Mouse (Mus musculus): ENCODE measurements around the gene Prr12.
A peak's percentile ranks its signal among the peaks of the same experiment; 100 is the strongest.
"Not testable (repeated sequence)": the region's sequence is repeated elsewhere in the genome, so short reads cannot be mapped to it uniquely, and the experiment has no call there.

The Prr12 gene

DNA sequence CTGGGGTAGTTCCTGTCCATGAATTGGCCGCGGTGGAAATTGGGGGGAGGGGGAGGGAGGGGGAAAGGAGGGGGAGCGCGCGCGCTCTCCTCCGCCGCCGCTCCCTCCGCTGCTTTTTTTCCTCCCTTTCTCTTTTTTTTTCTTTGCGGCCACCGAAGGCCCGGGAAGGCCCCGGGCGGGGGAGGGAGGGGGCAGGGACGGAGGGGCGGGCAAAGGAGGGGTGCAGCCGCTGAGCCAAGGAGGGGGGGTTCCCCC is at the start of gene Prr12:
Gene Prr12 (minus strand): TSS at position 20 of the 255 bp plus-strand sequence.
- no peak for DNase-seq

DNA sequence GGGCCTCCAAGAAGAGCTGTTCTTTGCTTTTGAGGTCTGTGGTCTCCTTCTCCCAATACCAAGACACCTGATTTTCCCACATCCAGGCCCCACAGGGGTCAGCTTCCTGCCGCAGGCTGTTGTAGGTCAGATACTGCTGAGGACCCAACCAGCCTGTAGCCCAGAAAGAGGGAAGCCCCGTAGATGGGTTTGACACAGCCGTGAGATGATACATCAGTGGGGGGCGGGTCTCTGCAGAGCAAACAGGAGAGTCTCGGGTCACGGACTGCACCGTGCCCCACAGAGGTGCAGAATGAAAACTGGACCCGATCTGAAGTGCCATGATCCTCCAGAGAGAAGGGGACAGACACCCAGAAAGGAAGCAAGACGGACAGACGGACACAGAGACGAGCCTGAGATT is 49.8 kb upstream of the Prr12 start:
- DNase-seq = no peak

DNA sequence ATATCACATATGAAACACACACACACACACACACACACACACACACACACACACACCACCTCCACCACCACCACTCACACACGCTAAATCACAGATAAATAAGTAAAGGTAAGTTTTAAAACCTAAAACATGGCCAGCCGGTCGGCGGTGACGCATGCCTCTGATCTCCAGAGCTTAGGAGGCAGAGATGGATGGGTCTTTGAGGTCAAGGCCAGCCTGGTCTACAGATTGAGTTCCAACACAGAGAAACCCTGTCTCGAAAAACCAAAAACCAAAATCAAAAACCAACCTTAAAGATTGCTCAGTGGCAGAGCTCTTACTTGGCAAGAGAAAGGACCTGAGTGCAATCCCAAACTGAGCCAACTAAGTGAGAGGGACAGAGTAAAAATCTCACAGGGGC is 47.4 kb upstream of the Prr12 start:
- DNase-seq = no peak

DNA sequence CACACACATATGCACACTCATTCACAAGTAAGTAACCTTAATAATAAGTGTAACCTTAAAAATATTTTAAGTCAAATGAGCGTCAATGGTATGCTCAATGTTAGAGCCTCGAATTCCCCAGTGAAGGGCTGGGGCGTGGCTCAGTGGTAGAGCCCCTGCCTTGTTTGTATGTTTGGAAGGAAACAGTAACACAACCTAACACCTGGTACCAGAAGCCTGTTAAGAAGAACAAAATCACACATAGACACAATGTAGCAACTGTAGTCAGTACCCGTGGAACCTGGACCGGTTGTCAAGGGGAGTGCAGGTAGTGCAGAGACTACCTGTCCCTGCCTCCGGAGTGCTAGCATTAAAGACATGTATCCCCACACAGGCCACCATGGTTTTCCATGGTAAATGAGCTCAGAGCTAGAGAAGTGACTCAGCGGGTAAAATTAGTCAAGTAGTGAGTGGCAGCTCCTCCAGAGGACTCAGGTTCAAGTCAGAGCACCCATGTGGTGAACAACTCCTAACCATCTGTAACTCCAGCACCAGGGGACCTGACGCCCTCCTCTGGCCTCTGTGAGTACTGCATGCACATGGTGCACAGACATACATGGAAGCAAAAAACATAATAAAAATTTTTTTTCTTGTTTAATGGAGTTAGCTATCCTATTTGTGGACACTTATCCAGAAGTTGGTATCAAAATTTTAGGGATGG is 46.0 kb upstream of the Prr12 start:
- DNase-seq = no peak

DNA sequence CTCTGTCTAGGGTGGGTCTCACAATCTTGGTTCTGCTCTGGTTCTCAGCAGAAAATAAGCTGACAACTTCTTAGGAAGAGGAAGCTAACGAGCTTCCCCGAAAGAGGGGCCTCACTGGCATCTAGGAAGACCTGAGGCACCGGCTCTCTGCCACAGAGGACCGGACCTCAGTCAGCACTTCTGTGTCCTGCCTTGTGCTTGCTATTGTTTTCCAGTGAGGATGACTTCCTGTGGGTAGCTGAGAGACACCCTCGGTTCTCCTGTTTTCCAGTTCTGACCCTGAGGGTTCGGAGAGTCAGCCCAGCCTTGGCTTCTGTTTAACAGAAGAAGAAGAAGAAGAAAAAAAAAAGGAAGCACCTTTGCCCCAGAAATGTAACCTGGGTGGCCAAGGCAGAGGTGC is 44.8 kb upstream of the Prr12 start:
- DNase-seq = no peak

DNA sequence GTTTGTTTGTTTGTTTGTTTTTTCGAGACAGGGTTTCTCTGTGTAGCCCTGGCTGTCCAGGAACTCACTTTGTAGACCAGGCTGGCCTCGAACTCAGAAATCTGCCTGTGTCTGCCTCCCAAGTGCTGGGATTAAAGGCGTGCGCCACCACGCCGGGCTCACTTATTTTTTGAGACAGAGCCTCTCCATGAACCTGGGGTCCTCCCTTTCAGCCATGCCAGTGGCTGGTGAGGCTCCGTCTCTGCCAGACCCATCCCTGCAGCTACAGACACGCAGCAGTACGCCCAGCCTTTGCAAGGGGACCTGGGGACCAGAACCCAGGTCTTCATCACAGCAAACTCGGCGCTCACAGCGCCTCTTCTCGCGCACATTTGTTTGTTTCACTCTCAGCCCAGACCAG is 43.3 kb upstream of the Prr12 start:
- DNase-seq = not testable (repeated sequence)

DNA sequence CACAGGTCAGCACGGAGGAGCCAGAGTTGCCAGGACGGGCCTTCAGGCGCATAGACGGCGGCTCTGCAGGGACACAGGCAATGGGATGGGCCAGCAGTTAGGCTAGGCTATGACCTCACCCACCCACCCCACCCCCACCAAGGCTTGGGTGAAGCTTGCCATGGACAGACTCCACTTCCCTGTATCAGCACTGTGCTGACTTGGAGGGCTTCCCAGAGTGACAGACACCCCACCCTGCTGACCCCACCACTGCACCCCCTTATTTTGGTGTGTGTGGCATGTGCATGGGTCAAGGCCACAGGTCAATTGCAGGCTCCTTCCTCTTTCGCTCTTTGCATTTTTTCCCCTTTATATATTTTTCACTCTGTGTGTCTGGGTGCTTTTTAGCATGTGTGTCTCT is 42.7 kb upstream of the Prr12 start:
- no peak for DNase-seq

DNA sequence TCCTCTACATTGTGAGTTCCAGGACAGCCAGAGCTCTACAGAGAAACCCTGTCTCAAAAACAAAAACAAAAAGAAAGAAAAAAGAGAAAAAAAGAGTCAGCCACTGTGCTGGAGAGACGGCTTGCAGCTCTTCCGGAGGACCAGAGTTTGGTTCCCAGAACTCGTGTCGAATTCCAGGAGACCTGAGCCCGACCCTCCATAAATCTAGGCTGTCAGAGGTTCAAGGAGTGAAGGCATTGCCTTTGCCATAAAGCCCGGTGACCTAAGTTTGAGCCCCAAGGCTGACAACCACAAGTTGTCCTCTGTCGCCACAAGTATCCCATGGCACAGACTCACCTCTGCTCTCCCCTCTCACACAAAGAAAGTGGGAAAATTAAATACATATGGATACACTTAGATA is 41.4 kb upstream of the Prr12 start:
- no peak for DNase-seq

DNA sequence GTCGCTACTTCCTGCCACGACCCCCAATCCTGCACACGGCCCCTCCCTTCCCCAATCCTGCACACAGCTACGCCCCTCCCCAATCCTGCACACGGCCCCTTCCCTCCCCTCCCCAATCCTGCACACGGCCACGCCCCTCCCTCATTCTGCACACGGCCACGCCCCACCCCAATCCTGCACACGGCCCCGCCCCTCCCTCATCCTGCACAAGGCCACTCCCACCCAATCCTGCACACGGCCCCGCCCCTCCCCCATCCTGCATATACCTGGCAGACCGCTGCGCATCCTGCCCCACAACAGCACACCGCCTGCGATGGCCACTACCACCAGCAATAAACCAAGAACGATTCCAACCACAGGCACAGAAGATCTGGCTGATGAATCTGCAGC is 40.8 kb upstream of the Prr12 start:
- DNase-seq = no peak

DNA sequence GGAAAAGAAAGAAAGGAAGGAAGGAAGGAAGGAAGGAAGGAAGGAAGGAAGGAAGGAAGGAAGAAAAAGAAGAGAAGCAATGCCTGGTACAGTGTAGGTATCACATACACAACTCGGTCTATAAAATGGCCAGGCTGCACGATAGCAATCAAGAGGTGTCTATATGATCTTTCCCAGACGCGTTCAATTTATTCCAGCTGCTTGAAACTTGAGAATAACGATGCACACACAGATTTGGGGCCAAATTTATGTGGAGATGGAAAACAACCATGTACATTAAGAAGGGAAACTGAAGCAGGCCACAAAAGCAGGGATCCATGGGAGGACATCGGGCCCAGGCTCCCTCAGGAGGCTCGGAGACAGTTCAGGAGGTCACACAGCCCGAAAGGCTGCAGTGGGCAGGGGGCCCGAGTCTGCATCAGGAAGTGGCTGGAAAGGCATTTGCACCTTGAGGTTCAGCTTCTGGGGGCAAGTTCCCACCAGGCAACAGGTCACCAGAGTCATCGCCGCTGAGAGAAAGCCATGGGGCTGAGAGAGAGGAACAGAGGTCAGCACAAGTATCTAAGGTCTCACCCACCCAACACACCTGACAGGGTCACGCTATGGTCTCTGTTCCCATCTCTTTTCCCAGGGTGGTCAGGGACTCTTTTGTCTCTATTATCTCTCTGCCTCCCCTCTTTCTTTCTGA is 40.3 kb upstream of the Prr12 start:
- no peak for DNase-seq

DNA sequence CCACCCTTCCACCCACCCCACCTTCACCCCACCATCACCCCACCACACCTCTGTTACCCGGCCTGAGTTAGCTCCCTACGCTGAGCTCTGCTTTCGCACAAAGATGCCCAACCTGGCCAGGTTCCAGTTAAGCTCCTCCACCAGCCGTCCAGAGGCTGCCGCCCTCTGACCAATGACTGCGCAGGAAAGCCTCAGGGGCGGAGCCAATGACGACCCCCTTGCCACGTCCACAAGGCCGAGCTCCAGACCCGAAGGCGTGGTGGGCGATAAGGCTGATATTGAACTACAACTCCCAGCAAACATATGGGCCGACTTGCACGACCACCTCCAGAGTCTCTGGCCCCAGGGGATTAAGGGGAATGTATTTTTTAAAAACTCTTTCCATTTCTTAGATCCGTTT is 39.4 kb upstream of the Prr12 start, which contains the start of gene Rcn3:
Gene Rcn3 (minus strand): TSS at position 174 of the 400 bp plus-strand sequence.
- DNase-seq = no peak

DNA sequence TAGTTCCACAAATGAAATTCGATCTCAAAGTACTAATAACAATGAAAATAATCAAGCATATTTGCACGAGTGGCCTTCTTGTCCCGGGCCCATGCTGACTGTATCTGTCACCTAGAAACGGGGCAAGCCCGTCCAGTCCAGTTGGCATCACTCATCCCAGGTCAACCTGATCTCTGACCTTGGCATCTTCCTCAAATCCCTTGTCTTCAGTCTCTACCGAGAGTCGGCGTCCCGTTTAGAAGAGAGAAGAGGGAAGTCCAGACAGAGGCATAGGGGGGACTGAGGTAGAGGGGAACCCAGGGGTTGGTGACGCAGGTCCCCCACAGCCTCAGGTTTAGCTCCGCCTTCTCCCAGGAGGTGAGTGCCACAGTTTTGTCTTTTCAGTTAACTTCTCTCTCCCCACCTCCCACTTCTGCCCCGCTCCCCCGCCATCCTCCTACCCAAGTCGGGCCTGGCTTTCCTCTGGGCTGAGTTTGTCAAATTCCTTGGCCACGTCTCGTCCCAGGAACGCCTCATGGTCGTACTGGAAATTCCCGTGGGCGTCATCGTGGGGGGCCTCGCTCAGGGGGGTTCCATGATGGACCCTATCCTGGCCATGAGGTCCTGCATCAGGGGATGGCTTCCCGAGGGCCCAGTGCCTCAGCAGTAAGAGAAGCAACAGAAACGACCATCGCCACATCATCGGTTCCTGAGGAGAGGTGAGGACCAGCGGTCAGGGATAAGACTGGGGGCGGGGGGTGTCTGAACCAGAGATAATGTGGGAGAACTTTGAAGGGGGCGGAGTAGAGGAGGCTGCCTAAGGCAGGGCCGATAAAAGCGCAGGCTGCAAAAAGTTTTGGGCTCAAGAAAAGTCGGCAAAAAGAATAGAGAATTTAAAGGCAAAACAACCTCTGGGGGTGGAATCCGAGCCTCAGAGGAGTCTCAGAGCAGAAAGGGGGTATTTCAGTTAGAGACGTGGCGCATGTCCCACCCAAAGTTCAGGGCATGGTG is 38.6 kb upstream of the Prr12 start:
- no peak for DNase-seq

DNA sequence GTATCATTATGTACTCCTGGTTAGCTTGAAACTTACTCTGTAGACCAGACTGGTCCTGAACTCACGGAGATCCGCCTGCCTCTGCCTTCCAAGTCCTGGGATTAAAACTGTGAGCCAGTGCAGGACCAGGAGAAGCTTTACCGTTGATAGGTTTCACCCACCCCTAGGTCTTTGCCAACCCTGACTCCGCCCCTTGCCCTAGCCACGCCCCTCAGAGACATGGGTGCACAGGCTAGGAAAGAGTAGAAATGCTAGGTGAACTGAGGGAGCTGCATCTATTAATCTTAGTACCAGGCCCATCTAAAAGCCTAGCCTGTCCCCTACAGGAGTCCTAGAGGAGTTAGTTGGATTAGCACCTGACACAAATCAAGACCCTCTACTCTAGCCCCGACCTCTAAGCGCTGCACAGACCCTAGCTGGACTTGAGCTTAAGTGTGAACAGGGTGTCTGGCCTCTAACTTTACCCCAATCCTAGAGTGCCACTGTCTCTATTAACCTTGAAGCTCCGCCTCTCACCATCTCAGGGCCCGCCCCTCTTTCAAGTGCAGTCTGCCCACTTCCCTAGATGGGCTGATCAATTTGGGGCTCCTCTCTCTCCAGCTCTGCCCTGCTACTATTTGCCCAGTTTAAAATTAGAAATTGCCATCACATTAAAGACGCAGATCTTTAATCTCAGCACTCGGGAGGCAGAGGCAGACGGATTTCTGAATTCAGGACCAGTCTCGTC is 37.7 kb upstream of the Prr12 start:
- DNase-seq = no peak

DNA sequence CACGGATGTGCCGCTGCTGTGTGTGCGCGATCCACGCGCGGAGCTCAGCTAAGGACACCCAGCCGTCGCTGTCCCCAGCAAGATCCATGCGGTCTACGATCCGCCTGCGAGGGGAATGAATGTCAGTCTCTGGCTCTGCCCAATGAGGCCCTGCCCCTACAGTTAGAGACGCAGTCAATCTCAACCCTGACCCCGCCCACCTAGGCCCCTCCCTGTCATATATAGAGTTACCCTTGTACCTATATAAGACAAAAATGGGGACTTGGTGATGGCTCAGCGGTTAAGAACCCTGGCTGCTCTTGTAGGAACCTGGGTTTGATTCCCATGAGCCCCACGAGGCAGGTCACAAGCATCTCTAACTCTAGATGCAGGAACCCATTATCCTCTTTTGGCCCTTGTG is 35.9 kb upstream of the Prr12 start:
- no peak for DNase-seq

DNA sequence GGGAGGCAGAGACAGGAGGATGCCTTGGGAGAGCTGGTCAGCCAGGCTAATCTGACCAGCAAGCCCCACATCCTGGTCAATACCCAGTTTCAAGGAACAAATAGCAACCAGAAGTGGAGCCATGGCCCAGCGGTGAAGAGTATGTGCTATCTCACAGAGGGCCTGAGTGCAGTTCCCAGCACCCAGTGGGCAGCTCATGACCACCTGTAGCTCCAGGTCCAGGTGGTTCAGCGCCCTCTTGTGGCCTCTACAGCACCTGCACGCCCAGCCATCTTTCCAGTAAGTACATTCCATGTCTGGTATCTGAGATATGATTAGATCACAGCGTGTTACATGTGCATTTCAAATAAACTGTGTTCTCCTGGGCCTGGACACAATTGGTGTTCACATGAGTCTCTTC is 33.4 kb upstream of the Prr12 start:
- DNase-seq = no peak

DNA sequence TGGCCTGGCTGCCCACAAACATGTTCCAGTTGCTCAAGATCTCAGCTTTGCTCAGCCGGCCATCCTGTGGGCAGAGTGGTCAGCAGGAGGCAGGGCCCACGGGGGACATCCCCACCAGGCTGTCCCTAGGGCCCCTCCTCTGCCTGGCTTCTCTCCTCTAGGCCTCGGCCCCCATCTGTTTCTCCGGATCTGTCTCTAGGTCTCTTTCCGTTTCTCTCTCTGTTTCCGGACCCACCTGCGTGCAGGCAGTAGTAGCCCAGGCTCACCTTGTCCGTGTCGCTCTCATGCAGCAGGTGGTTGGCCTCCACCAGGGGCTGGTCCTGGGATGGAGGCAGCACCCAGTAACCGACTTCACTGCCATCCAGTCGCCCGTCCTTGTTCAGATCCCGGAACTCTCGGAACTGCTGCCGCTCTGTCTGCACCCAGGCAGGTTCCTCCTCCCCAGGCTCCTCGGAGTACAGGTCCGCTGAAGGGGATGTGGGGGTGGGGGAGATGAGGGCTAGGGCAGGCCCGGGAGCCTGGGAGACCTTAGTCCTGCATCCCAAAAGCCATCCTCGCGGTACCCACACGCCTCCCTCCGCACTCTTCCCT is 30.7 kb upstream of the Prr12 start:
- DNase-seq = no peak

DNA sequence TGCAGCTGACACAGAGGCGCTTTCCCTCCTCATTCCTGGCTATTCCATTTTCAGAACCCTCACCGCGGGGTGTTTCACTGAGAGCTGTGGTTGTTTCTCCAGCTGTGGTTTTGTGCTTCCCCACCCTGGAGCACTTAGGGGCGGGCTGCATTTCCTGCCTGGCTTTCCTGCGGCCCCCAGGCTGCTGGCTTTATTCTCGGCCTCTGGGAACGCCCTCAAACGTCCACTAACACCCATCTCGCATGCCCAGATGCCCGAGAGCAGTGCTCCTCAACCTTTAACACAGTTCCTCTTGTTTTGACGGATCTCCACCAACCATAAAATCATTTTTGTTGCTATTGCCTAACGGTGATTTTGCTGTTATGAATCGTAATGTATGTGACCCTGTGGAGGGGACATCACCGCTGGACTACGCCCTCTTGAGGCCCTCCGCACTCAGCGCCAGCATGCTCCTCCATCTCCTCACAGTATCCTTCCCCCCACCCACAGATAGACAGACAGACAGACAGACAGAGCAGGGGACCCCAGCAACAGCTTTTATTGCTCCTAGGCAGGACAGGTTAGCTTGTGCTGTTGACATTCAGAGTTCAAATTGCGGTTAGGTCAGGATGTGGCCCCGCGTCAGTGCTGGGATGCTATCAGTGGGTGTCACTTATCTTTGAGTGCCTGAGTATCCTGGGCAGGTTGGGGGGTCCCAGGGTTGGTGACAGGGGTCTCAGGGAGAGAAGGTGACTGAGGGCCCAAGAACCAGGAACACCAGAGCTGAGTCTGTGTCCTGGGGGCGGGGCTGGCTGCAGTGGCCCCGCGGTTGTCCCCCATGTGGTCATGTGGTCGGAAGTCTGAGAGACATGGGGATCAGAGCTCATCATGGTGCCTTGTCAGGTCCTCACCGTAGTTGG is 30.0 kb upstream of the Prr12 start:
- no peak for DNase-seq

DNA sequence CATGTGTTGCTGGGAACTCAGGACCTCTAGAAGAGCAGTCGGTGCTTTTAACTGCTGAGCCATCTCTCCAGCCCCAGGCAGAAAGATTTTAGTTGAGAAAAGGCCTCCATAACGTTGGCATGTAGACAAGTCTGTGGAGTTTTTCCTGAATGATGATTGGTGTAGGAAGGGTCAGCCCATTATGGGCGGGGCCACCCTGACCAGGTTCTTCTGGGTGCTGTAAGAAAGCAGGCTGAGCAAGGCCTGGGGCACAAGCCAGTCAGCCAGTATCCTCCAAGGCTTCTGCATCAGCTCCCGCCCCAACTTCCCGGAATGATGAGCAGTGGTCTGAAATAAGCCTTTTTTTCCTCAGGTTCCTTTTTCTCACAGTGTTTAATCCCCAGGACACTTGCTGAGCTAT is 28.3 kb upstream of the Prr12 start:
- DNase-seq = no peak

DNA sequence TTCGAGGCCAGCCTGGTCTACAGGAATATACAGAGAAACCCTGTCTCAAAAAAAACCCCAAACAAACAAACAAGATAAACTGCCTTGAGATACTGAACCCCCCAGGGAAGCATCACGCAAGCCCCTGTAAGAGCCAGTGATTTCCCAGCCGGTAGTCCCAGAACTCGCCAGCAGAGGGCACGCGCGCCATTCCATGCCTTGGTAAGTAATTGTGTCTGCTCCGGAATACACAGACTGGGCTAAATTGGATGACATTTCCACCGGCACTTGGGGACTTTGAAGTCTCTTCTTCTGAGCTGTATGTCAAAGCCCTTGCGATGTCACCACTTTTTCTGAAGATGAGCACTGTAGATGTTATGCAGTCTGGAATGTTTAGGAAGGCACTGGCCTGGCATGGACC is 27.2 kb upstream of the Prr12 start:
- peak; percentile 81 for DNase-seq

DNA sequence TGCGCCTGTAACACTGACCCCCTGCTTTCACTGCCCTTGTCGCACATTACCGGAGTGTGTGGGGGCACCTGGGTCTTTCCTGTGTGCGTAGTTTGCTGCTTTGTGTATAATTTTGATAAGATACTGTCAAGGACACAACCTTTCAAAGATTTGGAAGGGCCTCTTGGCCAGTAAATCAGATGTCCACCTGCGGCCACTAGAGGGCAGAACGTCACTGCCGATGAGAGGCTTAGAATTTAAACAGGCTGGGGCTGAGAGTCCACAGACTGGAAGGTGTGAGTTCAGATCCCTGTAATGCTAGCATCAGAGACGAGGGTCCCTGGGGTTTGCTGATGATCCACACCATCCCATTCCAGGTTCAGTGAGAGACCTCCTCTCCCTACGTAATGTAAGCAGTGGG is 25.8 kb upstream of the Prr12 start:
- DNase-seq = peak; percentile 49

DNA sequence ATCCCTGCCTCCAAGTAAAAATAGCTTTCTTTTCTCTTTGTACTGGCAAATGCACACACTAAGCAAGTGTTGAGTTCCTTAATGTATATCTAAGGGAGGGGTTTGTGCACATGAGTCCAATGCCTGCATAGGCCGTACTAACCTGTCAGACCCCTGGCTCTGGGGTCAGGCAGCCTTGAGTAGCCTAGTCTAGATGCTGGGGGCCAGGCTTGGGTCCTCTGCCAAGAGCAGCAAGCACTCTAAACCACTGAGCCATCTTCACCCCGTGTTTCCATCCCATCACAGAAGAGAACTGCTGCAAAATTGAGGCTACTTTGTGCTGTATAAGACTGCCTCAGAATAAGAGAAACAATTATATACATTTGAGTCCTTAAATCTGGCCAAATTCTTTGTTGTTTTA is 25.1 kb upstream of the Prr12 start:
- DNase-seq = no peak

DNA sequence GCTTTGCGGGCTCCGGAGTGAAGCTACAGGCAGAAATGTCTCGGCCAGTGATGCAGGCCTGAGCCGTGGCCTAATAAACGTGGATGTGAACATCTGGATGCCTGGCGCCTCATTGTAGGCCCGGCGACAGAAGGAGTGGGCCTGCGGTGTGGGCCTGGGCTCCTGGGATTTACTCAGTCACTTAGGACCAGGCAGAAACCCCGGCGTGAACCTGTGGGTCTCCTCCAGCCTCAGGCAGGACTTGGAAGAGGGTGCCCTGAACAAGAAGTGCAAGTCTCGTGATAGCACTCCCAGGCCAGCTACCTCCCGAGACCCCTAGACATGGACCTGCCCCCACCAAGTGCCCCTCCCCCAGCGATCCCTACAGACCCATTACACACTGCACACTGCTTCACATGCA is 24.6 kb upstream of the Prr12 start:
- no peak for DNase-seq
